Mouse (Mus musculus) G1E (cell line): Measurements from ENCODE around the gene Ube2h. TPM values are rescaled to one million over a fixed set of nuclear protein-coding genes. Genes with fewer than 3 reads are reported as not detected.

Experiments used
- ATAC-seq: 2 replicates; pipeline ENCODE4 v1.8.0; 2016; ENCODE audit warnings: mild to moderate bottlenecking; ENCODE audit not compliant: insufficient number of reproducible peaks, poor library complexity, low FRiP score, severe bottlenecking; ENCODE audit errors: extremely low read depth
- DNase-seq: peaks from one replicate; pipeline ENCODE4 v3.0.0; 2012; ENCODE audit warnings: low spot score
- H3K27me3 ChIP-seq: 2 replicates; pipeline ENCODE4 v1.6.1; 2012; ENCODE audit warnings: mild to moderate bottlenecking, low read length, inconsistent platforms; ENCODE audit not compliant: insufficient read depth
- H3K36me3 ChIP-seq: replicated peaks from 2 replicates; pipeline ENCODE3; 2012; ENCODE audit warnings: mild to moderate bottlenecking, inconsistent platforms
- H3K4me1 ChIP-seq: 2 replicates; pipeline ENCODE4 v1.6.1; 2012; ENCODE audit warnings: low read depth, low read length, inconsistent platforms, mixed read lengths; ENCODE audit not compliant: insufficient read depth
- H3K4me3 ChIP-seq: 2 replicates; pipeline ENCODE4 v1.5.1; 2012; ENCODE audit warnings: low read depth, mild to moderate bottlenecking, inconsistent platforms, low read length, moderate library complexity, mixed read lengths
- H3K9me3 ChIP-seq: replicated peaks from 2 replicates; pipeline ENCODE4 v1.6.1; 2012; ENCODE audit warnings: inconsistent platforms
- CTCF ChIP-seq: IDR thresholded peaks from 2 replicates; pipeline ENCODE4 v1.5.1; 2012; ENCODE audit warnings: low read depth, low read length, inconsistent platforms, mixed read lengths
- GATA1 ChIP-seq: IDR thresholded peaks from 2 replicates; pipeline ENCODE4 v1.6.1; 2012; ENCODE audit warnings: borderline replicate concordance, low read length, inconsistent platforms, mixed read lengths
- GATA2 ChIP-seq: IDR thresholded peaks from 2 replicates; pipeline ENCODE4 v1.6.1; 2012; ENCODE audit warnings: low read depth, low read length, inconsistent platforms, borderline replicate concordance
- POLR2AphosphoS5 ChIP-seq: IDR thresholded peaks from 2 replicates; pipeline ENCODE4 v1.6.1; 2012; ENCODE audit warnings: low read depth, low read length, inconsistent platforms; ENCODE audit not compliant: insufficient replicate concordance
- TAL1 ChIP-seq: conservative IDR thresholded peaks from 2 replicates; pipeline ENCODE4 v1.6.1; 2012; ENCODE audit warnings: low read depth, low read length, inconsistent platforms, mixed read lengths
- polyA plus RNA-seq: library from polyadenylated mRNA; stranded (reverse); fragments of >175 nt; gene quantifications from 2 replicates; pipeline ENCODE4 v1.2.3, GENCODE M21; 2012
- total RNA-seq, 2 experiments: library from RNA; stranded (forward) in 1 of 2; stranded (reverse) in 1 of 2; fragments of 200-1000 nt in 1 of 2; fragments of >200 nt in 1 of 2; fragmentation: Nextera tagmentation in 1 of 2; gene quantifications; 2 replicates each; pipeline ENCODE4 v1.2.3; 2014 to 2017

Ube2h gene
- total and polyA plus RNA-seq, 3 experiments, result 23.0 to 48.0 (median 38.7) TPM

DNA sequence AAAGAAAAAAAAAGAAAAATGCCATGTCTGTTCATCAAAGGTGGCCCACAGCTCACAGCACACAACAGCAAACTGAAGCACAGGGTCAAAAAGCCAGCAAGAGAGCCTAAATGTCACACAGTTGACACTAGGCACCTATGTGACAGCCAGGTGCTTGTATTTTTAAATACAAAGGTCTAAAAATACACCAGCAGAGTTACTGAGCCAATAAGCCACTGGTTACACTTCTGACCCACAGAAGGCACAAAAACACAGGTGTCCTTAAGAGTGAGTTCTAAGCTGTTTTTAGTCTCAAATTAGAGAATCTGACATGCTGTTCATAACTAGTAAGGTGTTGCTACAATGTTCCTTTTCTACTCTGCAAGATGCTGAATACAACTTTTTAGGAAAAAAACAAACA, 17.7 kb downstream of the Ube2h start:
- H3K9me3 ChIP-seq, result no peaks in the 10 kb centered on the region
- TF ChIP-seq TAL1 (no peak), GATA2 (no peak), CTCF (no peak), POLR2AphosphoS5 (no peak), GATA1 (no peak)
- peaks cover 58% of the 10 kb centered on the region for H3K36me3 ChIP-seq
- peaks cover 2% of the 10 kb centered on the region; the same call in 1 of the 2 replicates for H3K4me1 ChIP-seq
- no peak for ATAC-seq
- no peak for DNase-seq
- no peak overlapping the region for H3K4me3 ChIP-seq
- H3K27me3 ChIP-seq, result no peaks in the 10 kb centered on the region

DNA sequence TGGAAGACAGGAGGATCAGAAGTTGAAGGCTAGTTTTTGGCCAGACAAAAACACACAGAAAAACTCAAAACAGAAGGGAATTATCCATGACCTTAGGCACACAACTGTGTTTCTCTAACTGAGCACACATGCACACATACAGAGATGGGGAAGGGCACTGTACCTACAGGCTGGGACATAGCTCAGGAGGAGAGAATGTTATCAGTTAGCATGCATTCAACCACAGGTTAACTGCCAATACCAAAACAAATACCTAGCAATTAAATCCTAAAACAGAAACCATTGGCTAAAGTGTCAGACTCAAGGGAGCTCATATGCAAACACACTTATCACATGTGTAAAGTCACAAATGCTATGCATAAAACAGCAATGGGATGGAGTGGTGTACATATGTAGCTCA, 20.2 kb downstream of the Ube2h start:
- ATAC-seq, result no peak
- DNase-seq, result no peak
- peaks cover 64% of the 10 kb centered on the region for H3K36me3 ChIP-seq
- no peak overlapping the region for H3K4me3 ChIP-seq
- peaks cover 2% of the 10 kb centered on the region; the same call in 1 of the 2 replicates for H3K4me1 ChIP-seq
- H3K27me3 ChIP-seq, result no peaks in the 10 kb centered on the region
- H3K9me3 ChIP-seq, result no peaks in the 10 kb centered on the region
- TF ChIP-seq POLR2AphosphoS5, result no peak
- no peak for TF ChIP-seq GATA1
- TF ChIP-seq TAL1, result no peak
- TF ChIP-seq GATA2, result no peak
- no peak for TF ChIP-seq CTCF

DNA sequence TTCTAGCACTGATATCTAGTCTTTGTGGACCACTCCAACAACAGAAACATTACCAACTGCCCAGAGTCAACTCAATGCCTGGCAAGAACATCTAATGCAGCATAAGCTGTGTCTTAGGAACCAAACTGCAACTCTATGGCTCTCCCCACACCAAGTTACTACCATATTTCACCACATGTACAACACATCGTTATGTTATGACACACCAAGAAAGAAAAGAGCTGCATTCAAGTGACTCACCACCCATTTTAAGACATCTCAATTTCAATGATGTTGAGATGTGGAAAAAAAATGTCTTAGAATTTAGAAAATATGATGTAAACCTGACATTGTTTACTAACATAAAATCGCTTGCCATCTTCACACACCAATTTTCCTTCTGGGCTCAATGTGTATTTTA, 22.0 kb downstream of the Ube2h start:
- Histone ChIP-seq H3K4me3 (no peak overlapping the region), H3K36me3 (peaks cover 68% of the 10 kb centered on the region), H3K9me3 (no peaks in the 10 kb centered on the region), H3K27me3 (no peaks in the 10 kb centered on the region), H3K4me1 (peaks cover 2% of the 10 kb centered on the region; the same call in 1 of the 2 replicates)
- TF ChIP-seq GATA1 (no peak), CTCF (no peak), POLR2AphosphoS5 (no peak), GATA2 (no peak), TAL1 (no peak)
- DNase-seq (no peak), ATAC-seq (no peak)

DNA sequence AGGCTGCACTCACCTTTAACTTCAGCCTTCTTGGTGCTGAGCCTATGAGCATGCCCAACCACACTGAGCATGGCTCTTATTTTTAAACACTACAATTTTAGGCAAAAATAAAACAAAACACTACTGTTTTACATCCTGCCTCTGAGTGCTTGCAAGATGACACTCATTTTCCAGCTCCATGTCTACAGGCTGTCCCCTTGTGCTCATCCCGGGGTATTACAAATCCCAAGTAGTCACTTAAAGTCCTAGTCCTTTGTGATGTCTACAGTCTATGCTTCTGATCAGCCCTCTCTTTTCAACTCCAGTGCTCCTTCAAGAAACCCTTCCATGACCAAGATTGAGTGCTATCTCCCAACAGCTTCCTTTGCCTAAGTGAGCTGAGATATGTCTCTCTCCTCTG, 26.0 kb downstream of the Ube2h start:
- Histone ChIP-seq H3K4me3 (no peak overlapping the region), H3K36me3 (peaks cover 62% of the 10 kb centered on the region), H3K9me3 (no peaks in the 10 kb centered on the region), H3K27me3 (no peaks in the 10 kb centered on the region), H3K4me1 (peaks cover 23% of the 10 kb centered on the region)
- no peak for ATAC-seq
- TF ChIP-seq POLR2AphosphoS5 (no peak), CTCF (no peak), GATA1 (no peak), TAL1 (no peak), GATA2 (no peak)
- DNase-seq, result no peak

DNA sequence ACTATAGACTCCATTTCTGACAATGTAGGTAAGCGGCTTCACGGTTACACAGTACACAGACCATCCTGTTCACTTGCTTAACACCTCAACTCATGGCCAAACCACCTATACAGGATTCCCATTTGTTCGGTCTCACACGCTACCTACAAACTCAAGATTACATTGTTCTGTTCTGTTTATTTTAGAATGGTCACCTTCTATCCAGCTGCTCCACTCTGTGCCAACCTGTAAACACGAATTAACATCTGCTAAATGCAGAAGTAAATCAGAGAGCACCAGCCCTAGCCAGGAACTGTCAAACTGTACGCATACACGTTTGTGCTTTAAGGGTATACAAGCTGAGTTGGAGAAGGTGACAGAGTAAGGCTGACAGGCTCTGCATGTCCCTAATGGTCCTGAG, 27.5 kb downstream of the Ube2h start:
- DNase-seq, result no peak
- no peak for ATAC-seq
- no peak overlapping the region for H3K4me3 ChIP-seq
- H3K27me3 ChIP-seq, result no peaks in the 10 kb centered on the region
- no peaks in the 10 kb centered on the region for H3K9me3 ChIP-seq
- no peak for TF ChIP-seq GATA2
- TF ChIP-seq CTCF, result no peak
- no peak for TF ChIP-seq TAL1
- TF ChIP-seq POLR2AphosphoS5, result no peak
- TF ChIP-seq GATA1, result no peak
- peaks cover 64% of the 10 kb centered on the region for H3K36me3 ChIP-seq
- H3K4me1 ChIP-seq, result peaks cover 24% of the 10 kb centered on the region

DNA sequence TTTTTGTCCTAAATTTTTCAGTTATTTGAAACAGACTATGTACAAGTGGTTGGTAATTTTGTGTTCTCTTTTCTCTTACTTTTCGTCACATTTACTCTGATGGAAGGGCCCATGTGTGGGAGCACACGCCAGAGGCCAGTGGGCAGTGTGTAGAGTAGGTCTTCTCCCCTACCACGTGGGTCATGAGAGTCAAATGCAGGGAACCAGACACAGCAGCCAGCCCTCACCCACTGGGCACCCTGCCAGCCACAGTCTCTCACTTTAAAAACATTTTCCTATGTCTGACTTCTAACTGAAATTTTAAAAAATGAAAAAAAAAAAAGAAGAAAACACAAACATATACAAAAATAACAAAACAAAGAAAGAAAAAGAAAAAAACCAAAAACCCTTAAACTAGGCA, 28.0 kb downstream of the Ube2h start:
- no peak for TF ChIP-seq POLR2AphosphoS5
- no peak for TF ChIP-seq CTCF
- TF ChIP-seq TAL1, result no peak
- no peak for TF ChIP-seq GATA2
- TF ChIP-seq GATA1, result no peak
- DNase-seq, result no peak
- Histone ChIP-seq H3K4me1 (peaks cover 24% of the 10 kb centered on the region), H3K4me3 (no peak overlapping the region), H3K9me3 (no peaks in the 10 kb centered on the region), H3K36me3 (peaks cover 64% of the 10 kb centered on the region), H3K27me3 (no peaks in the 10 kb centered on the region)
- ATAC-seq, result no peak
